Mouse (Mus musculus) stomach, embryonic 16.5 days (tissue): Measurements from ENCODE around the gene Tfr2. TPM values are rescaled to one million over a fixed set of nuclear protein-coding genes. Genes with fewer than 3 reads are reported as not detected.

Experiments
- ATAC-seq: fragments of 200-750 bp; cut with Nextera tagmentation; 2 replicates; pipeline ENCODE4 v1.8.0; 2017; ENCODE audit warnings: moderate number of reproducible peaks, moderate TSS enrichment; ENCODE audit not compliant: insufficient read depth, low FRiP score
- H3K27ac ChIP-seq: fragments of 300-500 bp; sonication (generic); 2 replicates; pipeline ENCODE4 v1.5.1; 2014; ENCODE audit warnings: low read length
- H3K27me3 ChIP-seq: fragments of 300-500 bp; sonication (generic); 2 replicates; pipeline ENCODE4 v1.6.1; 2014; ENCODE audit warnings: low read length, control low read depth, mixed read lengths; ENCODE audit not compliant: control insufficient read depth, insufficient read depth
- H3K36me3 ChIP-seq: fragments of 300-500 bp; sonication (generic); 2 replicates; pipeline ENCODE4 v1.6.1; 2014; ENCODE audit warnings: low read length; ENCODE audit not compliant: control insufficient read depth, insufficient read depth
- H3K4me1 ChIP-seq: fragments of 300-500 bp; sonication (generic); 2 replicates; pipeline ENCODE4 v1.6.1; 2014; ENCODE audit warnings: low read length, control low read depth, mixed read lengths; ENCODE audit not compliant: control insufficient read depth, insufficient read depth
- H3K4me2 ChIP-seq: fragments of 300-500 bp; sonication (generic); 2 replicates; pipeline ENCODE4 v1.6.1; 2014; ENCODE audit warnings: low read depth, low read length, mixed read lengths
- H3K4me3 ChIP-seq: fragments of 300-500 bp; sonication (generic); replicated peaks from 2 replicates; pipeline ENCODE4 v1.5.1; 2014; ENCODE audit warnings: mild to moderate bottlenecking, low read length
- H3K9ac ChIP-seq: fragments of 300-500 bp; sonication (generic); 2 replicates; pipeline ENCODE4 v1.6.1; 2014; ENCODE audit warnings: low read length
- H3K9me3 ChIP-seq: fragments of 300-500 bp; sonication (generic); replicated peaks from 2 replicates; pipeline ENCODE4 v1.6.1; 2016; ENCODE audit warnings: low read length, control low read depth; ENCODE audit not compliant: control insufficient read depth
- WGBS: fragments of 180-500 bp; shearing (Covaris S2); extraction: QIAGEN DNeasy Blood & Tissue Kit; methylation state at CpG from one replicate; pipeline ENCODE4 v1.1.7; 2014; 5-methylcytosine and 5-hydroxymethylcytosine counted together
- polyA plus RNA-seq: library from polyadenylated mRNA; unstranded; fragments of >200 nt; fragmentation: Nextera tagmentation; extraction: Ambion mirVana; gene quantifications from 2 replicates; pipeline ENCODE4 v1.2.1, GENCODE M21; 2015

Tfr2 gene
- 2.7 and 3.4 TPM in 2 replicates for polyA plus RNA-seq

DNA sequence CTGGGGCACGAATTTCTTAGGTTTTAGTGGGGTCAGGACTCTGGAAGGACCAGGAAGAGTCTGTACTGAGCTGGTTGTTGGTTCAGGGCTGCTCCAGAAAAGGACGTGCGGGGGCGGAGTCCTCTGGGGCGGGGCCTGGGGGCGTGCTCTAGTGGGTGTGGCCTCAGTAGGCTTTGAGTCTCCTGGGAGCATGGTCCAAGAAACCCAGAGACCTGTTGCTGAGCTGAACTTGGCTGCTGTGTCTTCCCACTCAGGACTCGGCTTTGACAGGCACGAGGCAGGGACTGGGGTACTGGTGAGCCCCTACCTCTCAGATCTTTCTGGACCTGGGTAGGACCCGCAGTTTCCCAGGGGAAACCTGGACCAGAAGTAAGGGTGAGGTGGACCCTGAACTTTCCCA is at the start of gene Tfr2:
Gene Tfr2, plus strand, starts transcription at position 176 of the 400 bp plus-strand sequence.
- Histone ChIP-seq H3K27ac (no peak within 1 kb of the TSS), H3K9ac (no peak within 1 kb of the TSS), H3K36me3 (no peaks in the 10 kb centered on the region), H3K9me3 (no peaks in the 10 kb centered on the region), H3K4me2 (no peak within 1 kb of the TSS), H3K4me1 (peaks cover 4% of the 10 kb centered on the region; the same call in 1 of the 2 replicates), H3K27me3 (no peaks in the 10 kb centered on the region), H3K4me3 (no peak within 1 kb of the TSS)
- WGBS = 24% methylated on average over 9 of the region's 9 CpGs
- peak; percentile 86 for ATAC-seq

DNA sequence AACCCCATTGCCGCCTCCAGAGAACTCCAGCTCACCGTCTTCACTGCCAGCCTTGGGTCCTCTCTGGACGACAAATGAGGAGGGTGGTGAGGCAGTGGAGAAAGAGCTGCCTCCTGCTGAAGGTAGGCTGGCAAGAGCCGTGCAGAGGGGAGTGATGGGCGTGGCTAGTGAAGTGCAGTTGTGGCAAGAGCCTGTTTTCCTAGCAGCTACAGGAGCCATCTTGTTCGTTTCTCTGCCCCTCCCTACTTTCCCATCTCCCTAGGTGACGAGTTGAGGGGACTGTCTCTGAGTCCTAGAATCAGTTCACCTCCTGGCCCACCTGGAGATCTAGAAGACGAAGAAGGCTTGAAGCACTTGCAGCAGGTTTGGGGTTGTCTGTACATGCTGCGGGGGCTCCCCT is 47.8 kb upstream of the Tfr2 start:
- no peaks in the 10 kb centered on the region for H3K9me3 ChIP-seq
- WGBS = 76% methylated on average over 9 of the region's 9 CpGs
- H3K4me2 ChIP-seq = no peak overlapping the region
- peaks cover 31% of the 10 kb centered on the region for H3K36me3 ChIP-seq
- no peak overlapping the region for H3K27ac ChIP-seq
- no peak for ATAC-seq
- no peak overlapping the region for H3K4me3 ChIP-seq
- H3K9ac ChIP-seq = no peak overlapping the region
- H3K4me1 ChIP-seq = peaks cover 5% of the 10 kb centered on the region
- H3K27me3 ChIP-seq = no peaks in the 10 kb centered on the region

DNA sequence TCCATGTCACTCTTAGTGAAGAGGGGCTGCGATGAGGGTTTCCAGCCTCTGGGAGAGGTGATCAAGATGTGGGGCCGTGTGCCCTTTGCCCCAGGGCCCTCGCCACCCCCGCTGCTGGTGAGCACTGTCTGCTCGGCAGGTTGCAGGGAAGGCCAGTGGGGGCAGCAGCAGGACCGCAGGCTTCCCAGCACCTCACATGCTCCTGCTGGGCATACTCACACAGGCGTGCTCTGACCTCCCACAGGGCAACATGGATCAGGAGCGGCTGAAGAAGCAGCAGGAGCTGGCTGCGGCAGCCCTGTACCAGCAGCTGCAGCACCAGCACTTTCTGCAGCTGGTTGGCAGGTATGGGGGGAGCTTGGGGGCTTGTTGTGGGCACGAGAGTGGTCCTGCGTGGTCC is 46.9 kb upstream of the Tfr2 start:
- no peaks in the 10 kb centered on the region for H3K9me3 ChIP-seq
- H3K27me3 ChIP-seq = no peaks in the 10 kb centered on the region
- H3K9ac ChIP-seq = no peak overlapping the region
- H3K4me2 ChIP-seq = no peak overlapping the region
- H3K36me3 ChIP-seq = peaks cover 32% of the 10 kb centered on the region
- H3K4me3 ChIP-seq = no peak overlapping the region
- H3K4me1 ChIP-seq = peaks cover 10% of the 10 kb centered on the region
- WGBS = 73% methylated on average over 11 of the region's 11 CpGs
- no peak overlapping the region for H3K27ac ChIP-seq
- ATAC-seq = no peak

DNA sequence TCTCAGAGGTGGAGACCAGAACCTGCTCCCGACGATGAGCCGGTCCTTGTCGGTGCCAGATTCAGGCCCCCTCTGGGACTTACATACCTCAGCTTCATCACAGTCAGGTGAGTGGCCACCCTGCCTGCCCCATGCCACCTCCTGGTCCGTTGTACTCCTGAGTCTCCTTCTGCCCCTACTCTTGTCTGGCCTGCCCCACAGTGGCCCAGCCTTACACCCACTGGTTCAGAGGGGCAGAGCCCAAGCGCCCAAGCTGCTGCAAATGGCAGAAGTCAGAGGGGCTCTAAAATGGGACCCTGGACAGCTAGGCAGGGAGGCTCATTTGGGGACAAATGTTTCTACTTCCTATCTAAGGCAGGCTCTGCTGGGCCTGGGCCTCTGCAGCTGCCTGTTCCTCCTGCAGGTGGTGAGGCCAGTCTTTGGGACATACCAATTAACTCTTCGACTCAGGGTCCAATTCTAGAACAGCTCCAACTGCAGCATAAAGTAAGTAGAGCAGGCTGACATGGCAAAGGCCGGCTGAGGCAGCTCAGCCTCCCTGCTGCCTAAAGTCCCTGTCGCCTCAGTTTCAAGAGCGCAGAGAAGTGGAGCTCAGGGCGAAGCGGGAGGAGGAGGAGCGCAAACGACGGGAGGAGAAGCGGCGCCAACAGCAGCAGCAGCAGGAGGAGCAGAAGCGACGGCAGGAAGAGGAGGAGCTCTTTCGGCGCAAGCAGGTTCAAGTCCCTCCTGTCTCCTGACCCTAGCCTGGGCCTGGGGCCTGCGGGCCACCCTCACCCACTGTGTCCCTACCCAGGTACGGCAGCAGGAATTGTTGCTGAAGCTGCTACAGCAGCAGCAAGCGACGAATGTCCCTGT is 46.0 kb upstream of the Tfr2 start:
- Histone ChIP-seq H3K9ac (no peak overlapping the region), H3K9me3 (no peaks in the 10 kb centered on the region), H3K4me1 (peaks cover 10% of the 10 kb centered on the region), H3K27me3 (no peaks in the 10 kb centered on the region), H3K27ac (no peak overlapping the region), H3K4me3 (no peak overlapping the region), H3K36me3 (peaks cover 35% of the 10 kb centered on the region), H3K4me2 (no peak overlapping the region)
- ATAC-seq = no peak
- 81% methylated on average over 25 of the region's 25 CpGs for WGBS

DNA sequence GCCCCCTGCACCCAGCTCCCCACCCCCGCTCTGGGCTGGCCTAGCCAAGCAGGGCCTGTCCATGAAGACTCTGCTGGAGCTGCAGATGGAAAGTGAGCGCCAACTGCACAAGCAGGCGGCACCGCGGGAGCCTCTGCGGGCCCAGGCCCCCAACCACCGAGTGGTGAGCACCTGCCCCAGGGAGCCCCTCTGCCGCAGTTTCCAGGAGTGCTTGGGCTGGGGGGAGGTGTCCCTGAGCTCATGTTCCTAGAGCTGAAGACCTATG is 45.5 kb upstream of the Tfr2 start:
- H3K27me3 ChIP-seq = no peaks in the 10 kb centered on the region
- H3K4me3 ChIP-seq = no peak overlapping the region
- H3K4me1 ChIP-seq = peaks cover 10% of the 10 kb centered on the region
- H3K4me2 ChIP-seq = no peak overlapping the region
- no peak for ATAC-seq
- WGBS = 81% methylated on average over 8 of the region's 8 CpGs
- H3K27ac ChIP-seq = no peak overlapping the region
- H3K36me3 ChIP-seq = peaks cover 31% of the 10 kb centered on the region
- H3K9me3 ChIP-seq = no peaks in the 10 kb centered on the region
- no peak overlapping the region for H3K9ac ChIP-seq

DNA sequence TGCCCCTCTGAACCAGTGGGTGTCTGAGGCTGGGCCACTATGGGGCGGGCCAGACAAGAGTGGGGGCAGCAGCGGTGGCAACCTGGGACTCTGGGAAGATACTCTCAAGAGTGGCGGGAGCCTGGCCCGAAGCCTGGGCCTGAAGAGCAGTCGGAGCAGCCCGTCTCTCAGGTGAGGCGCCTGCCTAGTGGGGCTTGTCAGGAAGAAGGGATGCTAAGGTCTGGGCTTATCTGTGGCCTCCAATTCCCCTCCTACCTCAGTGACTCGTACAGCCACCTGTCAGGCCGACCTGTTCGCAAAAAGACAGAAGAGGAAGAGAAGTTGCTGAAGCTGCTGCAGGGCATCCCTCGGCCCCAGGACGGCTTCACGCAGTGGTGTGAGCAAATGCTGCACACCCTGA is 45.0 kb upstream of the Tfr2 start:
- no peak overlapping the region for H3K27ac ChIP-seq
- peaks cover 10% of the 10 kb centered on the region for H3K4me1 ChIP-seq
- no peaks in the 10 kb centered on the region for H3K27me3 ChIP-seq
- WGBS = 87% methylated on average over 13 of the region's 13 CpGs
- H3K4me3 ChIP-seq = no peak overlapping the region
- no peak overlapping the region for H3K4me2 ChIP-seq
- no peak overlapping the region for H3K9ac ChIP-seq
- ATAC-seq = no peak
- no peaks in the 10 kb centered on the region for H3K9me3 ChIP-seq
- H3K36me3 ChIP-seq = peaks cover 30% of the 10 kb centered on the region

DNA sequence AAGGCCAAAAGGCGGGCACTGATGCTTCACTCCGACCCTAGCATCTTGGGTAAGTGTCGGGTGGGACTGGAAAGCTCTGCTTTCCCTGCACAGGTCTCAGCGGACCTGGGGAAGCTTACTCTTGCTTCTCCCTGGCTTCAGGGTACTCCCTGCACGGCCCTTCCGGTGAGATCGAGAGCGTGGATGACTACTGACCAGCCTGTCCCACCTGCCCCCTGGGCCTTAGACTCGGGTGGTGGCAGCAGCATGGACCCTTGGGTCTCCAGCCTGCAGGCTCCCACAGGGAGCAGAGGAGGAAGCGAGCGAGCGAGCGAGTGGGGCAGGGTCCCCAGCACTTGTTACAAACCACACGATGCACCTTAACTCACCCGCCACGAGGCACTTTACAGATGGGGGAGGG is 44.1 kb upstream of the Tfr2 start:
- Histone ChIP-seq H3K36me3 (peaks cover 25% of the 10 kb centered on the region), H3K4me3 (no peak overlapping the region), H3K27me3 (no peaks in the 10 kb centered on the region), H3K27ac (no peak overlapping the region; the same call in 1 of the 2 replicates), H3K4me2 (no peak overlapping the region), H3K9ac (no peak overlapping the region), H3K9me3 (no peaks in the 10 kb centered on the region), H3K4me1 (peaks cover 16% of the 10 kb centered on the region)
- ATAC-seq = no peak
- 70% methylated on average over 16 of the region's 16 CpGs for WGBS

DNA sequence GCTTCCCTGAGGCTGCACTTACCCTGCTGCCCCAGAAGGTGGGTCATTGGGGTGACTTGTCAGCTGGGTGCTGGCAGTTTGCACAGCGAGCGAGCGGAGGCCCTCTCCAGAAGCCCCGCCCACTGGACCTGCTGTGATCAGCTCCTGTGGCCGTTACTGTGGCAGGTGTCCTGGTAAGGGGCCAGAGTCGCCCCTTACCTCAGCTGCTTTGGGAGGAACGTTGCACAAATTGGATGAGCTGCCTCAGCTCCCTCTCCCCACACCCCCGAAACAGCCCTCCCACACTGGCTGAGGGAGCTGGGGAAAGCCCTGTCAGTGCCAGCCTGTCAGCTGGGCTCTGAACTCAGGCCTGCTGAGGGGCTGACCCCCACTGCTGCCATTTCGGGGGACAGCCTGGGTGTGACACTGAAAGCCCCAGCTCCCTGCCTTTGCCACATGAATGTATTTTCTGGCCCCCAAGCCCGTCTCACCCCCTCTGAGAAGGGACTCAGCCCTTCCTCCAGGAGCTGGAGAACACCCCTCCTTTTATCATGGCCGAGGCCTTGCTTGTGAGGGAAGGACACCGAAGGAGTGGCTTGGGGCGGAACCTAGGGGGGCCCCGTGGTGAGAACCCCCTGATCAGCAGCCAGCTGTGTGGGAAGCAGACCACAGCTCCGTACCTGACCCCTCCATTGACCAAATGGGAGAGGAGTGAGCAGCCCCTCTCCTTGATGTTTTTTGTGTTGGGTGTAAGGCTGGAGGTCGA is 43.3 kb upstream of the Tfr2 start:
- H3K27me3 ChIP-seq = no peaks in the 10 kb centered on the region
- no peak overlapping the region for H3K4me3 ChIP-seq
- no peak overlapping the region; the same call in 1 of the 2 replicates for H3K9ac ChIP-seq
- 42% methylated on average over 16 of the region's 16 CpGs for WGBS
- H3K4me2 ChIP-seq = no peak overlapping the region
- no peaks in the 10 kb centered on the region for H3K9me3 ChIP-seq
- H3K4me1 ChIP-seq = peaks cover 19% of the 10 kb centered on the region
- H3K36me3 ChIP-seq = peaks cover 25% of the 10 kb centered on the region
- H3K27ac ChIP-seq = 0 out of 2 replicates have a peak overlapping the region, but pooled peaks have one; percentile 42
- no peak for ATAC-seq

DNA sequence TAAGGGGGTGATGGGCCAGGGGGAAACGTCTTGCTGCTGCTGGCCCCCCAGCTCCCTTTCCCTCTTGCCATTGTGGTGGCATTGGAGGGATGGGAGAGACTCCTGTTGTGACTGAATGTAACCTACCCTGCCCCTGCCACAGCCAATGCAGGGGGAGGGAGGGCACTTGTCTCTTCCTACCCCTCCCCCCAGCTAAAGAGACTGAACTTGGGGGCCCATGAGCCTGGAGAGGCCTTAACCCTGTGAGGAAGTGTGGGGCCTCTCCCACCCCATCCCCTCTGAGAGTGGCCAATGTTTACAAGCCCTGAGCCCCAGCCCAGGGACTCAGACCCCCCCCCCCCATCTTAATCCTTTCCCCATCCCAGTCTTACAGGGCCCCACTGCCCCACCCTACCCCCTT is 42.2 kb upstream of the Tfr2 start:
- 48% methylated on average over 1 of the region's 1 CpGs for WGBS
- H3K36me3 ChIP-seq = peaks cover 24% of the 10 kb centered on the region
- peaks cover 19% of the 10 kb centered on the region for H3K4me1 ChIP-seq
- H3K27me3 ChIP-seq = no peaks in the 10 kb centered on the region
- H3K4me3 ChIP-seq = no peak overlapping the region
- ATAC-seq = no peak
- H3K4me2 ChIP-seq = no peak overlapping the region
- H3K9me3 ChIP-seq = no peaks in the 10 kb centered on the region
- H3K9ac ChIP-seq = no peak overlapping the region
- H3K27ac ChIP-seq = no peak overlapping the region
